In genomic region chr11:116030088-116030897, GRCm38 (mm10) we compare ENCODE assay signal across 8 mouse cellular contexts. TPM values are rescaled to one million over a fixed set of nuclear protein-coding genes. Genes with fewer than 3 reads are reported as not detected.
DNase-seq lines count a peak whose midpoint lies in the region; ATAC-seq lines count a peak whose summit lies in the region.

Unk (plus strand) TSS chr11:116030322.

- DNase-seq in adrenal gland, adult 18-20 months (ENCODE audit: low spot score in 2 of 2) = peak; percentile 91 to 93
- peak; percentile 99 for DNase-seq in embryo, embryonic 11 days
- DNase-seq in gastrocnemius, postnatal 25 days = peak; percentile 96
- DNase-seq in intestine, embryonic 14.5 days (ENCODE audit: low spot score) = peak; percentile 98
- peak; percentile 98 to 99 for DNase-seq in left cerebral cortex, postnatal 14 days (ENCODE audit: low spot score in 2 of 2)
- peak; percentile 98 for DNase-seq in mesoderm, embryonic 11.5 days (ENCODE audit: low read depth, low spot score)
- peak; percentile 96 to 98 for DNase-seq in right cerebral cortex, postnatal 36 days (ENCODE audit: low spot score in 2 of 2)
- DNase-seq in yolk sac, embryonic 10.5 days (ENCODE audit: low spot score) = peak; percentile 99

- no peaks in the 10 kb centered on the region for H3K9me3 ChIP-seq in intestine, embryonic 14.5 days (ENCODE audit: control insufficient read depth, low read length)

- peak within 1 kb of the TSS; percentile 64 for H3K4me2 ChIP-seq in intestine, embryonic 14.5 days (ENCODE audit: low read length)

- intact Hi-C loops in left cerebral cortex, postnatal 14 days (cut with DNase I) = loop anchor here (5.0 kb wide), 1 partner anchor 57 kb away; the partner anchor contains the start of gene Wbp2

- H3K27ac ChIP-seq in intestine, embryonic 14.5 days (ENCODE audit: low read depth) = peak within 1 kb of the TSS; percentile 99

- no peaks in the 10 kb centered on the region for H3K36me3 ChIP-seq in intestine, embryonic 14.5 days (ENCODE audit: control insufficient read depth, insufficient read depth, low read length)

- H3K4me1 ChIP-seq in intestine, embryonic 14.5 days (replicated peaks; ENCODE audit: control insufficient read depth, insufficient read depth, low read length) = peaks cover 12% of the 10 kb centered on the region

- no peaks in the 10 kb centered on the region for H3K27me3 ChIP-seq in intestine, embryonic 14.5 days (replicated peaks; ENCODE audit: control insufficient read depth, insufficient read depth, low read length)

- ATAC-seq in intestine, embryonic 14.5 days (replicated peaks; ENCODE audit: low FRiP score, low TSS enrichment, low read depth) = peak; percentile 95

- H3K9ac ChIP-seq in intestine, embryonic 14.5 days (ENCODE audit: low read length) = peak within 1 kb of the TSS; percentile 99

- under 1% methylated on average over 67 of the region's 67 CpGs for WGBS in intestine, embryonic 14.5 days

- peak within 1 kb of the TSS; percentile 74 for H3K4me3 ChIP-seq in intestine, embryonic 14.5 days (ENCODE audit: low read depth, low read length)

RNA-seq across cellular contexts. Expression of gene Unk, which starts in this region (rescaled TPM):
- 10 to 100 TPM; 16.2 to 19.2 TPM for total RNA-seq in adrenal gland, adult 18-20 months (2021)
- total RNA-seq in gastrocnemius, postnatal 25 days (2021) = 1 to 10 TPM; 6.1 to 6.6 TPM
- polyA plus RNA-seq in intestine, embryonic 14.5 days (2014; fragmentation: Nextera tagmentation; extraction: Ambion mirVana) = 29.8 and 34.5 TPM in 2 replicates
- total RNA-seq in left cerebral cortex, postnatal 14 days (2021) = 10 to 100 TPM; 23.8 to 25.5 TPM

Comparison
In these comparisons a context has a peak if more than half of its experiments do, and no peak if none do; other contexts are left out.
1. Peak in every context shown above with its lines: DNase-seq, ATAC-seq, H3K4me3 ChIP-seq and H3K27ac ChIP-seq.